Mouse (Mus musculus): ENCODE data around the gene Tmem123.

- TF ChIP-seq CTCF (IDR thresholded peaks at IDR 0.05; ENCODE audit: borderline replicate concordance, control insufficient read depth, extremely low read depth, insufficient read depth, low read length, poor library complexity) (no peak), POLR2A (IDR thresholded peaks at IDR 0.05; ENCODE audit: control insufficient read depth, extremely low read depth, insufficient read depth, low read length, poor library complexity) (no peak)
Observed at GRCm38 (mm10) chr9:7798555-7798954, 34.7 kb downstream of the Tmem123 start.

Data from thymus, adult 2 months (tissue).